Mouse (Mus musculus) forebrain, embryonic 16.5 days (tissue): ENCODE results near the gene Ifna1. TPM values are rescaled to one million over a fixed set of nuclear protein-coding genes. Genes with fewer than 3 reads are reported as not detected.

Experiments
- ATAC-seq: fragments of 200-750 bp; cut with Nextera tagmentation; 2 replicates; pipeline ENCODE4 v1.8.0; 2017; ENCODE audit warnings: mild to moderate bottlenecking, moderate library complexity
- H3K27ac ChIP-seq: fragments of 300-500 bp; sonication (generic); 2 replicates; pipeline ENCODE4 v1.5.1; 2014; ENCODE audit warnings: low read length, control low read depth
- H3K27me3 ChIP-seq: fragments of 300-500 bp; sonication (generic); replicated peaks from 2 replicates; pipeline ENCODE4 v1.6.1; 2014; ENCODE audit warnings: low read length; ENCODE audit not compliant: control insufficient read depth, insufficient read depth
- H3K36me3 ChIP-seq: fragments of 300-500 bp; sonication (generic); 2 replicates; pipeline ENCODE4 v1.6.1; 2014; ENCODE audit not compliant: control insufficient read depth, insufficient read depth
- H3K4me1 ChIP-seq: fragments of 300-500 bp; sonication (generic); replicated peaks from 2 replicates; pipeline ENCODE4 v1.6.1; 2014; ENCODE audit warnings: low read length; ENCODE audit not compliant: control insufficient read depth, insufficient read depth
- H3K4me2 ChIP-seq: fragments of 300-500 bp; sonication (generic); 2 replicates; pipeline ENCODE4 v1.6.1; 2014; ENCODE audit warnings: mild to moderate bottlenecking, low read length, control low read depth
- H3K4me3 ChIP-seq: fragments of 300-500 bp; sonication (generic); replicated peaks from 2 replicates; pipeline ENCODE4 v1.5.1; 2014; ENCODE audit warnings: mild to moderate bottlenecking, low read length, control low read depth
- H3K9ac ChIP-seq: fragments of 300-500 bp; sonication (generic); replicated peaks from 2 replicates; pipeline ENCODE4 v1.6.1; 2014; ENCODE audit warnings: low read depth, low read length, control low read depth
- H3K9me3 ChIP-seq: fragments of 300-500 bp; sonication (generic); 2 replicates; pipeline ENCODE4 v1.6.1; 2016; ENCODE audit warnings: low read length; ENCODE audit not compliant: control insufficient read depth
- WGBS: fragments of 180-500 bp; shearing (Covaris S2); extraction: QIAGEN DNeasy Blood & Tissue Kit; methylation state at CpG from one replicate; pipeline ENCODE4 v1.1.7; 2014; 5-methylcytosine and 5-hydroxymethylcytosine counted together
- polyA plus RNA-seq: library from polyadenylated mRNA; unstranded; fragments of >200 nt; fragmentation: Nextera tagmentation; extraction: Ambion mirVana; gene quantifications from 2 replicates; pipeline ENCODE4 v1.2.1, GENCODE M21; 2015

The Ifna1 gene
- polyA plus RNA-seq, 1 experiment from 2014 or later: not detected

- no peaks in the 10 kb centered on the region for H3K9me3 ChIP-seq
- peak overlapping the region; percentile 60 for H3K4me3 ChIP-seq
- H3K4me1 ChIP-seq: peaks cover 7% of the 10 kb centered on the region
- H3K36me3 ChIP-seq: no peaks in the 10 kb centered on the region
- H3K9ac ChIP-seq: peak overlapping the region; percentile 51; the same call in 1 of the 2 replicates
- H3K27me3 ChIP-seq: 0 out of 2 replicates have a peak, but pooled peaks cover 2% of the 10 kb centered on the region
- no peak overlapping the region for H3K27ac ChIP-seq
- ATAC-seq: peak; percentile 76
- peak overlapping the region; percentile 75 for H3K4me2 ChIP-seq
- WGBS: under 1% methylated on average over 7 of the region's 8 CpGs
Measured at GRCm38 (mm10) chr4:88867366-88867925, 17.6 kb downstream of the Ifna1 start.

- H3K27ac ChIP-seq: no peak overlapping the region
- no peaks in the 10 kb centered on the region for H3K9me3 ChIP-seq
- 6% methylated on average over 30 of the region's 31 CpGs for WGBS
- ATAC-seq: peak; percentile 76
- H3K27me3 ChIP-seq: 0 out of 2 replicates have a peak, but pooled peaks cover 2% of the 10 kb centered on the region
- H3K36me3 ChIP-seq: no peaks in the 10 kb centered on the region
- H3K4me1 ChIP-seq: peaks cover 7% of the 10 kb centered on the region
- H3K9ac ChIP-seq: peak overlapping the region; percentile 51
- peak overlapping the region; percentile 75 for H3K4me2 ChIP-seq
- H3K4me3 ChIP-seq: peak overlapping the region; percentile 60
Measured at GRCm38 (mm10) chr4:88867926-88868911, 18.3 kb downstream of the Ifna1 start.

GRCm38 (mm10) chr4:88872691-88873090, 22.8 kb downstream of the Ifna1 start:
- no peak overlapping the region for H3K27ac ChIP-seq
- H3K4me3 ChIP-seq: no peak overlapping the region
- no peak for ATAC-seq
- H3K9ac ChIP-seq: no peak overlapping the region
- 0% methylated on average over 2 of the region's 2 CpGs for WGBS
- no peak overlapping the region for H3K4me2 ChIP-seq
- H3K36me3 ChIP-seq: no peaks in the 10 kb centered on the region
- H3K4me1 ChIP-seq: peaks cover 4% of the 10 kb centered on the region
- 0 out of 2 replicates have a peak, but pooled peaks cover 2% of the 10 kb centered on the region for H3K27me3 ChIP-seq
- no peaks in the 10 kb centered on the region for H3K9me3 ChIP-seq

GRCm38 (mm10) chr4:88875435-88876095, 25.7 kb downstream of the Ifna1 start:
- no peak overlapping the region for H3K9ac ChIP-seq
- no peaks in the 10 kb centered on the region for H3K36me3 ChIP-seq
- 76% methylated on average over 4 of the region's 4 CpGs for WGBS
- 0 out of 2 replicates have a peak, but pooled peaks cover 2% of the 10 kb centered on the region for H3K27me3 ChIP-seq
- H3K4me2 ChIP-seq: no peak overlapping the region
- H3K4me1 ChIP-seq: no peaks in the 10 kb centered on the region
- no peaks in the 10 kb centered on the region for H3K9me3 ChIP-seq
- no peak overlapping the region for H3K4me3 ChIP-seq
- no peak for ATAC-seq
- H3K27ac ChIP-seq: no peak overlapping the region

- ATAC-seq: no peak
- no peak overlapping the region for H3K4me2 ChIP-seq
- H3K4me1 ChIP-seq: no peaks in the 10 kb centered on the region
- 0 out of 2 replicates have a peak, but pooled peaks cover 2% of the 10 kb centered on the region for H3K27me3 ChIP-seq
- no peak overlapping the region for H3K9ac ChIP-seq
- H3K27ac ChIP-seq: no peak overlapping the region
- no peaks in the 10 kb centered on the region for H3K36me3 ChIP-seq
- no peak overlapping the region for H3K4me3 ChIP-seq
- WGBS: 80% methylated on average over 4 of the region's 4 CpGs
- H3K9me3 ChIP-seq: no peaks in the 10 kb centered on the region
Measured at GRCm38 (mm10) chr4:88876520-88876919, 26.6 kb downstream of the Ifna1 start.

- Histone ChIP-seq H3K4me2 (no peak overlapping the region), H3K27me3 (no peaks in the 10 kb centered on the region), H3K27ac (no peak overlapping the region), H3K9ac (no peak overlapping the region), H3K4me3 (no peak overlapping the region), H3K4me1 (no peaks in the 10 kb centered on the region), H3K9me3 (no peaks in the 10 kb centered on the region), H3K36me3 (no peaks in the 10 kb centered on the region)
- no peak for ATAC-seq
- 46% methylated on average over 10 of the region's 10 CpGs for WGBS
Measured at GRCm38 (mm10) chr4:88878246-88878645, 28.4 kb downstream of the Ifna1 start.

- Histone ChIP-seq H3K36me3 (no peaks in the 10 kb centered on the region), H3K27me3 (no peaks in the 10 kb centered on the region), H3K4me3 (no peak overlapping the region), H3K9me3 (no peaks in the 10 kb centered on the region), H3K27ac (no peak overlapping the region), H3K9ac (no peak overlapping the region), H3K4me2 (no peak overlapping the region), H3K4me1 (no peaks in the 10 kb centered on the region)
- WGBS: 64% methylated on average over 4 of the region's 4 CpGs
- no peak for ATAC-seq
Measured at GRCm38 (mm10) chr4:88878772-88879171, 28.9 kb downstream of the Ifna1 start.

- 86% methylated on average over 8 of the region's 8 CpGs for WGBS
- Histone ChIP-seq H3K36me3 (no peaks in the 10 kb centered on the region), H3K27ac (no peak within 1 kb of the TSS), H3K4me1 (no peaks in the 10 kb centered on the region), H3K27me3 (no peaks in the 10 kb centered on the region), H3K9ac (no peak within 1 kb of the TSS), H3K4me3 (no peak within 1 kb of the TSS), H3K9me3 (no peaks in the 10 kb centered on the region), H3K4me2 (no peak within 1 kb of the TSS)
- no peak for ATAC-seq
Measured at GRCm38 (mm10) chr4:88880101-88880500, 30.2 kb downstream of the Ifna1 start, which contains the start of gene Ifne. Gene Ifne (minus strand): TSS chr4:88880201.

- Histone ChIP-seq H3K9me3 (no peaks in the 10 kb centered on the region), H3K27me3 (no peaks in the 10 kb centered on the region), H3K36me3 (no peaks in the 10 kb centered on the region), H3K27ac (no peak overlapping the region), H3K4me1 (no peaks in the 10 kb centered on the region), H3K9ac (no peak overlapping the region), H3K4me3 (no peak overlapping the region), H3K4me2 (no peak overlapping the region)
- no peak for ATAC-seq
Measured at GRCm38 (mm10) chr4:88888236-88888635, 38.3 kb downstream of the Ifna1 start.
